Mouse (Mus musculus) left cerebral cortex, adult 2 months (tissue): ENCODE measurements around the gene Serpine1. TPM values are rescaled to one million over a fixed set of nuclear protein-coding genes. Genes with fewer than 3 reads are reported as not detected.

ENCODE experiments used
- DNase-seq, 2 experiments: peaks; one replicate each; pipeline ENCODE4 v3.0.0; 2021 to 2022; ENCODE audit warnings: low spot score in 2 of 2, mixed read lengths in 1 of 2; ENCODE audit errors: extremely low spot score in 1 of 2
- H3K27ac ChIP-seq: fragments of 200-600 bp; 2 replicates; pipeline ENCODE4 v1.8.1; 2022
- H3K4me3 ChIP-seq: fragments of 200-600 bp; 2 replicates; pipeline ENCODE4 v1.8.1; 2022
- CTCF ChIP-seq: fragments of 200-600 bp; IDR thresholded peaks from 2 replicates; pipeline ENCODE4 v1.8.1; 2022; ENCODE audit warnings: antibody characterized with exemption, mild to moderate bottlenecking, moderate library complexity
- intact Hi-C: fragments of 180-260 bp; cut with DNase I; formaldehyde crosslinking; loops from one replicate; pipeline ENCODE4 v1.15.1; 2025
- total RNA-seq, 2 experiments: library from RNA; stranded (reverse); gene quantifications; 2 replicates each; pipeline ENCODE4 v1.2.3; 2021

Serpine1 gene
- total RNA-seq, 2 experiments from 2014 or later = 0.91 to 1.1 TPM

DNA sequence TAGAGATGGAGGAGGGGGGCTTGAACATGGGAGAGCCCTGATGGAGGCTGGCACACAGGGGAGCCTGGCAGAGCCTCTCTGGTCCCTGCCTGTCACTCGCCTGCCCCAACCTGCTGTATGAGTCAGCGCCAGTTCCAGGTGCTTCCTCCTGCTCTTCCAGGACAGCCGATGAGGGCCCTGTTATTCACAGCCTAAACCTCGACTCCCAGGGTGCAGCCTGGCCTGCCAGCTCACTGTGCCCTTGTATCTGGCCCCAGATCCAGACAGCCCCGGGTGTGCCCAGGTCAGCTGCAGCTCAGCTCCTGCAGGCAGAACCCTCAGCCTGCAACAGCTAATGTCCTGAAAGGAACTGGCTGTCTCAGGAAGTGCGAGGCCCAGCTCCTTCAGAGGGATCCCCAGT lies 19.5 kb upstream of the Serpine1 start:
- H3K27ac ChIP-seq = no peak overlapping the region
- no peak for TF ChIP-seq CTCF
- H3K4me3 ChIP-seq = no peak overlapping the region
- intact Hi-C loops = no loop called here
- no peak for DNase-seq

DNA sequence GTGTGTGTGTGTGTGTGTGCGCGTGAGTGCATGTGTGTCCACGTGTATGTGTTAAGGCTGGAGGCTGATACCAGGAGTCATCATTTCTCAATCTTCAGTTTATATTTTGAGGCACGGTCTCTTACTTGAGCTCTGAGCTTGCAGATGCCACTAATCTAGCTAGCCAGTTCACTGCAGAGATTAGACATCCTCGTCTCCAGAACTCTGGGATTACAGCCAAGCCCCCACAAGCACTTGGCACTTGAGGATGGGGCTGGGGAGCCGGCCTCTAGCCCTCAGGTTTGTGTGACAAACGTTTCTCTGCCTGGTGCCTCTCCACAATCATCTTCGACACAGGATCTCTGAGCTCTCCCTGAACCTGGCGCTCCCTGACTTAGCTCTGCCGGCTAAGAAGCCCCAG lies 18.8 kb upstream of the Serpine1 start:
- Histone ChIP-seq H3K4me3 (no peak overlapping the region), H3K27ac (no peak overlapping the region)
- intact Hi-C loops = no loop called here
- TF ChIP-seq CTCF = no peak
- DNase-seq = no peak

DNA sequence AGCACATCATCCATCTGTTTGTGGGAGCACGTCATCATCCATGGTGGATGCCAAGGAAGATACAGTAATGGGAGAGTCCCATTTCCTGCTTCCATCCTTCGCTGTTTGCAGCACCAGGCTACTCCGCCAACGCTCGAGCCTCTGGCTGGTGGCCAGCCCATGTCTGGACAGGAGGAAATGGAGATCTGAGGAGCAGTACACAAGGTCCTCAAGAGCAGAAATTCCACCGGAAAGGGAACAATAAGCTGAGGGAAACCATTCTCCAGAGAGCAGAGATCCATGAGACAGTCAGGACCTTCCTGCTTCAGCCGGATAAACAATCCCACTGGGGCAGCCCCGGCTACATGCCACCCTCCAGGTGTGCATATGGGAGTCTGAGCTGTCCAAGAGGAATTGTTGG lies 15.3 kb upstream of the Serpine1 start:
- TF ChIP-seq CTCF = no peak
- no peak for DNase-seq
- H3K27ac ChIP-seq = no peak overlapping the region
- intact Hi-C loops = no loop called here
- H3K4me3 ChIP-seq = no peak overlapping the region

DNA sequence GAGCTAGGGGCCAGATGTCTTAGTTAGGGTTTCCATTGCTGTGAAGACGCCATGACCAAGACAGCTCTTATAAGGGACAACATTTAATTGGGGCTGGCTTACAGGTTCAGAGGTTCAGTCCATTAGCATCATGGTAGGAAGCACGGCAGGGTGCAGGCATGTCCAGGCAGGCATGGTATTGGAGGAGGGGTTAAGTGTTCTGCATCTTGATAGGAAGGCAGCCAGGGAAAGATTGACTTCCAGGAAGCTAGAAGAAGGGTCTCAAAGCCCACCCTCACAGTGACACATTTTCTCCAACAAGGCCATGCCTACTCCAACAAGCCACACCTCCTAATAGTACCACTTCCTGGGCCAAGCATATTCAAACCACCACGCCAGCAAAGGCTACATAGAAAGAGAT lies 13.7 kb upstream of the Serpine1 start:
- no peak overlapping the region for H3K27ac ChIP-seq
- DNase-seq = no peak
- TF ChIP-seq CTCF = no peak
- intact Hi-C loops = no loop called here
- H3K4me3 ChIP-seq = no peak overlapping the region

DNA sequence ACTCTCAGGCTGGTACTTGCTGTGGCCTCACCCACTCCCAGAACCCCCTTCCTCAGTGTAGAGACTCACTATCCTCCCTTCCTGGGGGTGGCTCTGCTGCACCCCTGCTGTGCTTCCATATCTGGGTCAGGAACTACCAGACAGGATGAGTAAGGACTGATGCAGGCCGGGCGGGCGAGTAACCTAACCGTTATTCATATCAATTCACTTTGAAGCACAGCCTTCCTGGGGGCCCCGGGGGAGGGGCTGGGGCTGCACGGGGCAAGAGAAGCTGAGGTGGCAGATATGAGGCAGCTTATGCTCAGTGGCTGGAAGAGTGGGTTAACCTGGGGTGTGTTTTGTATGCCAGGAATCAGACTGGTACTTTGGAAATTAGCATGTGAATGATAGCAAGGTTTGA lies 13.0 kb upstream of the Serpine1 start:
- Histone ChIP-seq H3K27ac (no peak overlapping the region), H3K4me3 (no peak overlapping the region)
- intact Hi-C loops = no loop called here
- TF ChIP-seq CTCF = no peak
- DNase-seq = no peak

DNA sequence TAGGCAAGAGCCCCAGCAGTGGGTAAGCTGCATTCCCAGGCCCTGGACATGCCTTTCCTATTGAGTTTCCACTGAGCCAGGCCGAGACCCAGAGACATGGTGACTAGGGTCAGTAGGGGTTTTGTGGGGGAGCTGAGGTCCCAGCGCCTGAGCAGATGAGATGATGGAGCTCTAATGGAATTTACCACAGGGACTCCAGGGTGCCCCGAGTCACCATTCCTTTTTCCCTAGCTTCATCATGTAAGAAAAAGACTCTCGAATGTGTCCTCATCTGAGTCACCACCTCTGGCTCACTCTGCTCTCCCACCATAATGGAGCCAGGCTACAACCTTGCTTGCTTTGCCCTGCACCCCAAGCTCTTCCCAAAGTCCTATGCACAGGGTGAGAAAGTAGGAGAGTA lies 11.0 kb upstream of the Serpine1 start:
- H3K4me3 ChIP-seq = no peak overlapping the region
- no peak for DNase-seq
- TF ChIP-seq CTCF = no peak
- intact Hi-C loops = no loop called here
- H3K27ac ChIP-seq = no peak overlapping the region

DNA sequence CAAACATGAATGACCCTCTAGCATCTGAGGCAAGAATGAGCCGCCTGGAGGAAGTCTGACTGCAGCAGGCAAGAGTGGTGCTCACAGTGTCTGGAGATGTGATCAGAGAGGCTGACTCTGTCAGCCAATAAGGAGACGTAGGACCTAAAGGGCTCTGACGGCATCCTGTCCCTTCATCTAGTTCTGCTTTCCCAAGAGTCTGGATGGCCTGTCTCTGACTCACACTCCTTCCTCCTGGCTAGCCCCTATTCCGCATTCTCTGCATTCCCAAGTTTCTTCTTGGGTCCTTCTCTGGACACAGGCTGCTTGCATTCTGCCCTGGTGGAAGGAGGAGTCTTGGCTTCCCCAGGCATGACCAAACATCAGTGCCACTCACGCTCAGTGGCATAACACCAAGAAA lies 7.8 kb upstream of the Serpine1 start:
- DNase-seq = no peak
- intact Hi-C loops = no loop called here
- TF ChIP-seq CTCF = no peak
- Histone ChIP-seq H3K4me3 (no peak overlapping the region), H3K27ac (no peak overlapping the region)

DNA sequence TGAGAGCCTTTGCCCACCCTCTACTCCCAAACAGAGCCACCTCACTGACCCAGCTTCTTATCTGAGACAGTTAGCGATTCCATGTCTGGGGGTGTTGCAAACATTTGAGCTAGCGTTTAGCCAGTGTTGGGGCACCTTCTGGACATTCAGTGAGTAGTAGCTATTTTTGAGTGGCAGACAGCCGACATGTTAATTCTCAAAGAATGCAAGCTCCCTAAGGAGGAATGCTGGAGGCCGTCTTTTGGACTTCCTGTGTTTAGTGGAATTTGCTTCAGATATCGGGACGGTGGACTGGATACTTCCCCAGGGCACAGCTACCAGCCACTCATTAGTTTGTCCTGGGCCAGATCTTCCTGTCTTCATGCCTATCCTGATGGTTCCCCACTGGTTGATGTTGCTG lies 6.5 kb upstream of the Serpine1 start:
- DNase-seq = no peak
- intact Hi-C loops = no loop called here
- no peak for TF ChIP-seq CTCF
- no peak overlapping the region for H3K4me3 ChIP-seq
- no peak overlapping the region for H3K27ac ChIP-seq

DNA sequence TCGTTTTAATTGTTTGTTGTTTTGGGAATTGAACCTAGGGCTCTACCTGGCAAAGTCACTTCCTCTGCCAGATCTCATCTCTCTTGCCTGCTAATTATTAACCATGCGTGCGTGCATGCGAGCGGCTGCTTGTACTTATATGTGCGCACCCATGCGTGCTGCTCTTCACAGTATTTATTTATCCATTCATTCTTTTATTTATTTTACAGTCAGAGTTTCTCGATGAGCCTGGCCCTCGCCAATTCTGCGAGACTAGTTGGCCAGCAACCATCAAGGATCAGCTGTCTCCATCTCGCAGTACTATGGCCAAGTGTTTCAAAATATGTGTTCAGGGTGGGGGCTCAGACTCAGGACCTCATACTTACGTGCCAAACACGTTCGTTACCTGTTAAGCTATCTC lies 6.0 kb upstream of the Serpine1 start:
- no peak for TF ChIP-seq CTCF
- DNase-seq = no peak
- Histone ChIP-seq H3K4me3 (no peak overlapping the region), H3K27ac (no peak overlapping the region)
- intact Hi-C loops = no loop called here

DNA sequence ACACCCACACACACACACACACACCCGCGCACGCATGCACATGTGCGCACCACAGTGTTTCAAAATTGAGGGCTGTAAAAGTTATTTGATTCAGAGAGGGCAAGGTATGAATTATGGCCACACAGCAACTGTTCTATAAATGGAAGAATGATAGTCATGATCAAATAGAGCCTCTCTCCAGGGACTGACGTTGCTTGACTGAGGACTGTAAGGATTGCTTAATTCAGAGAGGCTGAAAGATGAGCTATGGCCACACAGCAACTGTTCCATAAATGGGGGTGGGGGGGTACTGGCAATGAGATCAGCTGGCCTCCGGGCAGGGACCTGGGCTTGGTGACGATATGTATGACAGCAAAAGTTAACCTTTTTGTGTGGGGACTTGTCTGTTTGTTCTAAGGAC lies 5.1 kb upstream of the Serpine1 start:
- Histone ChIP-seq H3K27ac (no peak overlapping the region), H3K4me3 (no peak overlapping the region)
- intact Hi-C loops = no loop called here
- no peak for DNase-seq
- TF ChIP-seq CTCF = no peak

DNA sequence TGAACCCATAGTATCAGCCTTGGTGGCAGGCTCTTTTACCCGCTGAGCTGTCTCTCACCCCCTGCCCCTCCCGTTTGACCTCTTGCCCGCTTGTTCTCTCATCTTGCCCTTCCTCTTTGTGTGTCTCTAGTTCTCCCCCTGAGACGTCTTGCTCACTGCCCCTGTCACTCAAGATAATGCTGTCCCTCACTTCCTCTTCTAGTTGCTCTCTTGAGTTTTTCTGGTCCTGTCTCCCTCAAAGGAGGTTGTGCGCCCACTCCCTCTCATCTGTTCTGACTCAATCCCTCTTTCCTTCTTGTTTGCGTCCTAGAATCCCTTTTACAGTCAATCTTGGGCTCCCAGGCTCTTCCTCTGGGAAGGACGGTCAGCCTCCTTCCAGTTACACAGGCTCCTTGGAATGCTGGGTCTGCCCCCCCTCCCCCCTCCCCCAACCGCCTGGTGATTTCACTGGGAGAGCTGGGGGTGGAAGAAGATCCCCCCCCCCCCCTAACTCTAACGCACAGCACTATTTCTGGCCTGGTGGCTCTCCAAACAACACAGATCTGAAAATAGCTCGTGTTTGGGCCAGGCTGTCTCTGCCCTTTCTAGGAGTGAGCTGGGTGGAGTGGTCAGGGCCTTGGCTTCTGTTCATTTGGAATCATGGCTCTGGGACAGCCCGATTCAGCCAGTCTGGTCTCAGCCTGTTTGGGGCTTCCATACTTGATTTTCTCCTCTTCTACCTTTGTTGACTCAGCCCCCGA lies 4.3 kb upstream of the Serpine1 start:
- intact Hi-C loops = loop anchor here (1.0 kb wide), 1 partner anchor 26 kb away; no protein-coding TSS in a partner anchor
- DNase-seq = no peak
- H3K4me3 ChIP-seq = no peak overlapping the region
- no peak overlapping the region for H3K27ac ChIP-seq
- no peak for TF ChIP-seq CTCF

DNA sequence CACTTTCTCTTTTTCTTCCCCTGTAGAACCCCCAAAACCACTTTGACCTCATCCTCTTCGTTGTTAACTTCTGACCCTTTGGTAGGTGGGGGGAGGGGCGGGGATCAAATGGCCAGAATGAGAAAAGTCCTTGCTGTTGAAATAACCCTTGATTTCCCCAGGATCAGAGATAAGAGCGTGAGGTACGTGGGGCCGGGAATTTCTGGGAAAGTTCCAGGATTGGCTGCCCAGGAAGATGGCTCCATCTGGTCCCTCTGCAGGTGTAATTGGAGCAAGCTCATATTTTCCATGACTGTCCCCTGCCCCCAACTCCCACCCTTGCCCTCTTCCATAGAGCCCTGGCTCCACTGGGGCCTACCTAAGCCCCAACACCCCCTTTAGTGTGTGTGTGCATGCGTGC lies 3.7 kb upstream of the Serpine1 start:
- DNase-seq = no peak
- Histone ChIP-seq H3K4me3 (no peak overlapping the region), H3K27ac (no peak overlapping the region)
- intact Hi-C loops = loop anchor here (1.0 kb wide), 1 partner anchor 27 kb away; no protein-coding TSS in a partner anchor
- no peak for TF ChIP-seq CTCF

DNA sequence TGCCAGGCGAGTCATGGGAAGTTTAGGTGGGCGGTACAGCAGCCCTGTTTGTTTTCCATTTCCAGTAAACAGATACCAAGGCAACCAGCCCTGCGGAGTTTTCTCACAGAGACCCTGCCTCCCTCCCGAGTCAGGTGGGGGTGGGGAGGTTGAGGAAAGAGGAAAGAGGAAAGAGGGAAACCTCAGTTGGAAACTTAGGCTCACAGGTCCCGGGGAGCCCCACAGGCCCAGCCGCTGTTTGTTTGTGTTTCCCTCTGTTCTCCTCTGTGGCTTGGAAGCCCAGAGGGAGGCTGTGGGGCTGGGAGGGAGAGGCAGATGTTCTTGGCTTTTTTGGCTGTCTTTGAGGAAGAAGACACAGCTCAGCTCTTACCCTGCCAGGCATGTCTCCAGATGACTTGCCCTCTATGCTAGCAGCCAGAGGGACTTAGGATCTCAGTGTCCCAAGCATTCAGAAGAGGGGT lies 2.2 kb upstream of the Serpine1 start:
- H3K27ac ChIP-seq = no peak overlapping the region
- DNase-seq = no peak
- H3K4me3 ChIP-seq = no peak overlapping the region
- intact Hi-C loops = no loop called here
- no peak for TF ChIP-seq CTCF
